Mouse (Mus musculus) C2C12 (cell line): ENCODE results near the gene Cadm1. TPM values are rescaled to one million over a fixed set of nuclear protein-coding genes. Genes with fewer than 3 reads are reported as not detected.

Experiments used
- H3K27me3 ChIP-seq: one replicate; pipeline ENCODE4 v1.6.1; 2011; ENCODE audit not compliant: control insufficient read depth, insufficient read depth, insufficient read length
- H3K36me3 ChIP-seq: one replicate; pipeline ENCODE4 v1.6.1; 2011; ENCODE audit not compliant: control insufficient read depth, insufficient read depth
- H3K4me3 ChIP-seq: one replicate; pipeline ENCODE4 v1.5.1; 2011; ENCODE audit warnings: mild to moderate bottlenecking, control low read depth; ENCODE audit not compliant: poor library complexity, insufficient read depth, severe bottlenecking
- H3K79me2 ChIP-seq: one replicate; pipeline ENCODE4 v1.6.1; 2011; ENCODE audit not compliant: control insufficient read depth, insufficient read depth
- H3K79me3 ChIP-seq: one replicate; pipeline ENCODE4 v1.6.1; 2011; ENCODE audit warnings: low read depth, control low read depth
- H3ac ChIP-seq: one replicate; pipeline ENCODE3; 2011; ENCODE audit warnings: low read depth; ENCODE audit not compliant: control insufficient read depth, insufficient read length
- CEBPB ChIP-seq: IDR thresholded peaks from one replicate; pipeline ENCODE4 v1.6.1; 2011; ENCODE audit warnings: low read depth, mild to moderate bottlenecking, control low read depth, moderate library complexity
- CTCF ChIP-seq: IDR thresholded peaks from one replicate; pipeline ENCODE4 v1.5.1; 2011; ENCODE audit not compliant: control insufficient read depth, insufficient read depth, insufficient read length
- FOSL1 ChIP-seq: IDR thresholded peaks from one replicate; pipeline ENCODE4 v1.8.0; 2011; ENCODE audit warnings: mild to moderate bottlenecking, low read length; ENCODE audit not compliant: poor library complexity, insufficient read depth, severe bottlenecking
- MAX ChIP-seq: IDR thresholded peaks from one replicate; pipeline ENCODE4 v1.6.1; 2011; ENCODE audit warnings: mild to moderate bottlenecking, control low read depth
- MYOD1 ChIP-seq: IDR thresholded peaks from one replicate; pipeline ENCODE4 v1.6.1; 2011; ENCODE audit warnings: low read depth; ENCODE audit not compliant: control insufficient read depth, insufficient read length
- MYOG ChIP-seq: IDR thresholded peaks from one replicate; pipeline ENCODE4 v1.6.1; 2011; ENCODE audit not compliant: control insufficient read depth, insufficient read length; ENCODE audit errors: extremely low read depth
- USF1 ChIP-seq: IDR thresholded peaks from one replicate; pipeline ENCODE4 v1.6.1; 2011; ENCODE audit warnings: low read depth, mild to moderate bottlenecking, control low read depth, moderate library complexity
- polyA plus RNA-seq: library from polyadenylated mRNA; unstranded; fragments of >200 nt; fragmentation: generic; extraction: Trizol; gene quantifications from one replicate; pipeline ENCODE4 v1.2.1, GENCODE M21; 2012; ENCODE audit warnings: missing spikeins

Gene Cadm1
- polyA plus RNA-seq, 1 experiment, result 41.8 TPM

DNA sequence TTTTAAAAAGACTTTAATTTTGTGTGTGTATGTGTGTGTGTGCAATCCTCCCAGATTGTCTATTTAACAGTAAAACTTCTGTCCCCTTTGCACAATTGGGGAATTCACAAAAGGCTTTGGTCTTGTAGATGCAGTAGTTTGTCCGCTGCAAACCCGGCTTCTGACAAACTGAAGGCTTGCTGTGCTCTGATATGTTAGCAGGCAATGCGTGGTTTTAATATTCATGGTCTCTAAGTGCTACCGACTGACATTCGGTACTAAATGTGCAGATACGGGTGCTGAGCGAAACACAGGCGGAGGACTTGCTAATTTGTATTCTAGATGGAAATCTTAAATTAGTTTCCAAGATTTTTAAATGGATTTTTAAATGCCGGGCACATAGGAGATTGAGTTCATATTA lies 176.4 kb downstream of the Cadm1 start:
- peaks cover 12% of the 10 kb centered on the region for H3K36me3 ChIP-seq
- no peak overlapping the region for H3K4me3 ChIP-seq
- peaks cover 4% of the 10 kb centered on the region for H3K79me3 ChIP-seq
- TF ChIP-seq MYOG (no peak), MAX (no peak), CEBPB (no peak), MYOD1 (no peak), FOSL1 (no peak)
- H3K27me3 ChIP-seq, result no peaks in the 10 kb centered on the region
- no peak overlapping the region for H3ac ChIP-seq
- H3K79me2 ChIP-seq, result no peaks in the 10 kb centered on the region

GRCm38 (mm10) chr9:47707326-47707725 lies 177.4 kb downstream of the Cadm1 start:
- Histone ChIP-seq H3K36me3 (peaks cover 12% of the 10 kb centered on the region), H3K4me3 (no peak overlapping the region), H3K79me3 (peaks cover 4% of the 10 kb centered on the region), H3K79me2 (no peaks in the 10 kb centered on the region), H3K27me3 (no peaks in the 10 kb centered on the region), H3ac (no peak overlapping the region)
- TF ChIP-seq FOSL1 (no peak), CEBPB (no peak), MYOG (no peak), CTCF (no peak), USF1 (no peak), MYOD1 (no peak), MAX (no peak)

DNA sequence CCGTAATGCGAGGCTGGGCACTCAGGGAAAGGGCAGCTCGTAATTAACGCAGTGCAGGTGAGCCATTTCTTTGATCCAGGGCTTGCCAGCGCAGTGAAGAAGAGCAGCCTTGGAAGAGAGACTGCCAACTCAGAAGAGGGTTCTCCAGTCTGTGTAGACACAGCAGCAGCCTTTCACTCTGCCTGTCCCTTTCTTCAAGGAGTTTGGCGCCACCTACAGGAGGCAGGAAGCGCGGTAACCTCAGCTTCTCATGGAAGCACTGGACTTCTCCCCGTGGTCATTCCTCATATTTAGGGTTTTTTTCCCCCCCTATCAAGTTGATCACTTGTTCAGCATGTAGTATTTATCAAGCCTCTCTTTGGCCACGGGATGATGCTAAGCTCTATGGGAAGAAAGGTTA lies 178.3 kb downstream of the Cadm1 start:
- Histone ChIP-seq H3K79me2 (no peaks in the 10 kb centered on the region), H3K79me3 (peaks cover 4% of the 10 kb centered on the region), H3ac (no peak overlapping the region), H3K36me3 (peaks cover 18% of the 10 kb centered on the region), H3K4me3 (no peak overlapping the region), H3K27me3 (no peaks in the 10 kb centered on the region)
- TF ChIP-seq CTCF (peak; percentile 65), FOSL1 (no peak)

- Histone ChIP-seq H3K27me3 (no peaks in the 10 kb centered on the region), H3K79me3 (peaks cover 2% of the 10 kb centered on the region), H3K79me2 (no peaks in the 10 kb centered on the region), H3K4me3 (no peak overlapping the region), H3K36me3 (peaks cover 15% of the 10 kb centered on the region), H3ac (no peak overlapping the region)
- TF ChIP-seq CEBPB (no peak), USF1 (no peak), CTCF (no peak), MAX (no peak), FOSL1 (no peak), MYOD1 (no peak), MYOG (no peak)
Measured at GRCm38 (mm10) chr9:47710946-47711345, 181.0 kb downstream of the Cadm1 start.

- no peak overlapping the region for H3K4me3 ChIP-seq
- peaks cover 2% of the 10 kb centered on the region for H3K79me3 ChIP-seq
- TF ChIP-seq MYOG, result no peak
- no peak for TF ChIP-seq MAX
- no peak for TF ChIP-seq MYOD1
- H3K36me3 ChIP-seq, result peaks cover 7% of the 10 kb centered on the region
- no peaks in the 10 kb centered on the region for H3K27me3 ChIP-seq
- H3K79me2 ChIP-seq, result no peaks in the 10 kb centered on the region
- H3ac ChIP-seq, result no peak overlapping the region
Measured at GRCm38 (mm10) chr9:47714541-47714940, 184.6 kb downstream of the Cadm1 start.

DNA sequence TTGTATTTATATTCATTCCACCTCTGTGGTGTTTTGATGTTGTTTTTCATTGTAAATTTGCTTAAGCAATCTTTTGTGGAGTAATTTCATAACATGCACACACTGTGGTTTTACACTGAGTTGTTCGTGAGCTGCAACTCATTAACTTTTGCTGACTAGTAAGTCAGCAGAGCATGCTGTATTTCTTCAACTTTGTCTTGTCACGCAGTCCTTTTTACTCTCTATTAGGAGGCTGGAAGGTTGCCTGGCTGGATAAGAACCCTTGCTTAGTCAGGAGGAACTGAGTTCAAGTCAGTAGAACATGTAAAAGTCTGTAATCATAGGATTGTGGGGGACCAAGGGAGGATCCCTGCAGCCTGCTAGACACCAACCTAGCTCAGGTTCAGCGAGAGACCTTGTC lies 185.4 kb downstream of the Cadm1 start:
- H3K36me3 ChIP-seq, result peaks cover 7% of the 10 kb centered on the region
- H3K4me3 ChIP-seq, result no peak overlapping the region
- no peaks in the 10 kb centered on the region for H3K27me3 ChIP-seq
- TF ChIP-seq MAX (no peak), CEBPB (no peak), USF1 (no peak), FOSL1 (no peak), CTCF (no peak), MYOD1 (no peak), MYOG (no peak)
- H3K79me2 ChIP-seq, result no peaks in the 10 kb centered on the region
- H3ac ChIP-seq, result no peak overlapping the region
- peaks cover 2% of the 10 kb centered on the region for H3K79me3 ChIP-seq
